Mouse (Mus musculus) ovary, postnatal 10 days (tissue): ENCODE measurements at regions not wholly inside any gene's neighbourhood (a gene's known extent, or its start where the extent isn't known, plus 50 kb on each side); places are given as distances from the start of the nearest gene placed in this dataset.
"Not testable (repeated sequence)": the region's sequence is repeated elsewhere in the genome, so short reads cannot be mapped to it uniquely, and the experiment has no call there.

Experiments
- DNase-seq: peaks from one replicate; pipeline ENCODE4 v3.0.0; 2022; ENCODE audit warnings: low spot score

- DNase-seq = not testable (repeated sequence)
These were observed 170.0 kb upstream of the Afdn start for GRCm38 (mm10) chr17:13590240-13590837.
